Mouse (Mus musculus) hindbrain, embryonic 10.5 days (tissue): Measurements from ENCODE around the gene Sh3bp4. TPM values are rescaled to one million over a fixed set of nuclear protein-coding genes. Genes with fewer than 3 reads are reported as not detected.
A peak's percentile ranks its signal among the peaks of the same experiment; 100 is the strongest.

Experiments used
- DNase-seq: peaks from one replicate; pipeline ENCODE4 v3.0.0-alpha.2; 2017; ENCODE audit warnings: low spot score
- H3K27ac ChIP-seq: fragments of 300-500 bp; sonication (generic); 2 replicates; pipeline ENCODE4 v1.5.1; 2016; ENCODE audit warnings: mild to moderate bottlenecking, moderate library complexity
- H3K27me3 ChIP-seq: fragments of 300-500 bp; sonication (generic); 2 replicates; pipeline ENCODE4 v1.6.1; 2016; ENCODE audit warnings: mild to moderate bottlenecking; ENCODE audit not compliant: poor library complexity, insufficient read depth, severe bottlenecking
- H3K36me3 ChIP-seq: fragments of 300-500 bp; sonication (generic); 2 replicates; pipeline ENCODE4 v1.6.1; 2016; ENCODE audit warnings: mild to moderate bottlenecking, moderate library complexity
- H3K4me1 ChIP-seq: fragments of 300-500 bp; sonication (generic); replicated peaks from 2 replicates; pipeline ENCODE4 v1.6.1; 2016; ENCODE audit warnings: mild to moderate bottlenecking
- H3K4me3 ChIP-seq: fragments of 300-500 bp; sonication (generic); 2 replicates; pipeline ENCODE4 v1.5.1; 2016; ENCODE audit warnings: mild to moderate bottlenecking, moderate library complexity
- H3K9me3 ChIP-seq: fragments of 300-500 bp; sonication (generic); 2 replicates; pipeline ENCODE4 v1.6.1; 2016; ENCODE audit warnings: mild to moderate bottlenecking, moderate library complexity
- WGBS: fragments of 180-500 bp; shearing (Covaris S2); methylation state at CpG from one replicate; pipeline ENCODE4 v1.1.7; 2016; 5-methylcytosine and 5-hydroxymethylcytosine counted together
- polyA plus RNA-seq: library from polyadenylated mRNA; unstranded; fragments of >200 nt; fragmentation: Nextera tagmentation; extraction: Ambion mirVana; gene quantifications from 2 replicates; pipeline ENCODE4 v1.2.1, GENCODE M21; 2016

Sh3bp4 gene
- polyA plus RNA-seq, 1 experiment from 2014 or later: 27.2 TPM

DNA sequence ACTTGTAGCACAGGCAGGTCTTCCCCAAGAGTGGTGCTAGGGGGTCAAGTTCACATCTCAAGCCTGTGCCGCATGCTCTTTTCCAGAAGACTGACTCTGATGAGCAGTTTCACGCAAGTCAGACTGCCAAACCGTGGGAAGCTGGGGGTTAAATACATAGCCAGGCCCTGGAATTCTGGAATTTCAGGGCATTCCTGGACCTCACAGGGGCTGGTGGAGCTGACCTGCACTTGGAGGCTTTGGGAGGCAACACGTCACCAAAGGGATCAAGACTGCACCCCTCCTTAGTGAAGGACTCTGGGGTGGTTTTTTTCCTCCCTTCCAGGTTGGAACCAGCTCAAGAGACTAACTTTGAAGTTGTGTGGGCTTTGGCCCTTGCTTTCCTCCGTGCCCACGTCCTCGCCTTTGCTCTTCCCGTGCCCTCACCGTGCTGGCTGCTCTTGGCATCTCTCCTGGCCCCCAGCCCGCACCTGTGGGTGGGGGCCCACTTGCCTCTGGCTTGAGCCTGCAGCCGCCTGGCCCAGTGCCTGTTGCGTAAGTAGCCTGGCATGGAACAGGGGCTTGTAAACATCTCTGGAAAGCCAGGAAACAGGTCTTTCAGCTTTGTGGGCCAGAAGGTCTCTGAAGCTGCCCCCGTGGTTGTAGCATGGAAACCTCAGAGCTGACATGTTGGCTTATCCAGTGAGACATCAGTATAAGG is 34.0 kb downstream of the Sh3bp4 start:
- H3K27ac ChIP-seq: peak overlapping the region; percentile 86
- WGBS: 79% methylated on average over 13 of the region's 13 CpGs

DNA sequence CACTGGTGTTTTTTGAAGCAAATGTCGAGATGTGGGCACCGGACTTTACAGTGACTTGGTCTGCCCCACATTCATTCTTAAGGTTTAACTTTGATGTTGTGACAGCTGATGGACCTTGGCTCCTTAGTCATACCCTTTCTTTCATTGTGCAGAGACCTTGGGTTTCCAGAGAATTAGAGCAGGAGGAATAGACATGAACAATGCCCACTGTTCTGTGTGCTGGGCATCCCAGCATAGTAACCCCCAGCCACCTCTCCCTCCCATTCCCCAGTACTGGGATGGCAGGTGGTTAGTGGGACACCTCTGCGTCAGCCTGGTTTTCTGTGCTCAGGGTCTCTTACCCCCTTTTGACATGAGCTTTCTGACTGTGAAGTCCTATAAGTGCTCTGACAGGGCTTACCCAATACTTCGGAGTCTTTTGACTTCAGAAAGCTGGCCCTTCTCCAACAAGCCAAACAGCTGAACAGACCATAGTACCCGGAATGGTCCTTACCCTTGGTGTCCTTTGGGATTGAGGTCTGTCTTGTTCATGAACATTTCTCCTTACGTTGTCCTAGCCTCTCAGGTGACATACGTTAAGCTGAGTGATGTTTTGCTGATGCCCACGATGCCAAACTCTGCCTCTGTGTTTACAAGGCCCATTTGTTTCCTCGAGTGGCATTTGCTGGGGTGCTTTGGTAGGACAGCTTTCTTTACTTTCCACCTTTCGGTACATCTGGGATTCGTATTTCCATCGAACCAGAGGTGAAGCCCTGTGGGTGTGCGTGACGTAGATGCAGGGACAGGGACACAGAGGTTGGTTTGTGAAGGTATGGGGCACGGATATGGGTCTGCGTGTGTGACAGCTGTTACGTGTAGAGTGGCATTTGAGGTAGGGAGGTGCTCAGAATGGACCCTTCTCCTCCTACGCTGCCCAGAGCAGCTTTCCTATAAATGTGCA is 35.9 kb downstream of the Sh3bp4 start:
- DNase-seq: no peak
- peaks cover 89% of the 10 kb centered on the region for H3K4me1 ChIP-seq

More for the DNA sequence above, 34.0 kb downstream of the Sh3bp4 start:
- H3K36me3 ChIP-seq: 0 out of 2 replicates have a peak, but pooled peaks cover 7% of the 10 kb centered on the region
- H3K27me3 ChIP-seq: no peaks in the 10 kb centered on the region
- no peak overlapping the region for H3K4me3 ChIP-seq
- no peak for DNase-seq
- no peaks in the 10 kb centered on the region for H3K9me3 ChIP-seq
- peaks cover 70% of the 10 kb centered on the region for H3K4me1 ChIP-seq

DNA sequence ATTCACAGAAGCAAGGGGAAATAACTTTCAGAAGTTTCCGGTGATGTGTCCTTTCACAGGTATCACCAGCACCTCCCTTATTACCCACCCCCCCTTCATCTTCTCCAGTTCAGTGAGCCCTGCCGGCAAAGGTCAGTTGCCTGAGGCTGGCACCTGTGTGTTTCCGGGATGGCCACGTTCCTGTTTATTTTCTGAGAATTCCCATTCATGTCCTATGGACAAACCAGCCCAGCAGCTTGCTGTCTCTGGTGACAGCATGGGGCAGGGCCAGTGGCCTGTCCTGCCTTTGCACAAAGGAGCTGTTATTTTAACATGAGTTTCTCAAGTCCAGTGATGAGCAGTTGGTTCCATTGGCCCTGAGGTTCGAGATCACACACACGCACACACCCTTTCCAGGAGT is 37.3 kb downstream of the Sh3bp4 start:
- Histone ChIP-seq H3K27me3 (no peaks in the 10 kb centered on the region), H3K9me3 (no peaks in the 10 kb centered on the region), H3K27ac (peak overlapping the region; percentile 74), H3K36me3 (peaks cover 12% of the 10 kb centered on the region), H3K4me1 (peaks cover 86% of the 10 kb centered on the region), H3K4me3 (no peak overlapping the region)
- DNase-seq: no peak
- WGBS: 54% methylated on average over 6 of the region's 6 CpGs

More for the DNA sequence above, 35.9 kb downstream of the Sh3bp4 start:
- H3K9me3 ChIP-seq: no peaks in the 10 kb centered on the region
- no peak overlapping the region for H3K4me3 ChIP-seq
- 92% methylated on average over 18 of the region's 18 CpGs for WGBS
- H3K36me3 ChIP-seq: peaks cover 7% of the 10 kb centered on the region; the same call in 1 of the 2 replicates
- H3K27me3 ChIP-seq: no peaks in the 10 kb centered on the region
- H3K27ac ChIP-seq: peak overlapping the region; percentile 74

DNA sequence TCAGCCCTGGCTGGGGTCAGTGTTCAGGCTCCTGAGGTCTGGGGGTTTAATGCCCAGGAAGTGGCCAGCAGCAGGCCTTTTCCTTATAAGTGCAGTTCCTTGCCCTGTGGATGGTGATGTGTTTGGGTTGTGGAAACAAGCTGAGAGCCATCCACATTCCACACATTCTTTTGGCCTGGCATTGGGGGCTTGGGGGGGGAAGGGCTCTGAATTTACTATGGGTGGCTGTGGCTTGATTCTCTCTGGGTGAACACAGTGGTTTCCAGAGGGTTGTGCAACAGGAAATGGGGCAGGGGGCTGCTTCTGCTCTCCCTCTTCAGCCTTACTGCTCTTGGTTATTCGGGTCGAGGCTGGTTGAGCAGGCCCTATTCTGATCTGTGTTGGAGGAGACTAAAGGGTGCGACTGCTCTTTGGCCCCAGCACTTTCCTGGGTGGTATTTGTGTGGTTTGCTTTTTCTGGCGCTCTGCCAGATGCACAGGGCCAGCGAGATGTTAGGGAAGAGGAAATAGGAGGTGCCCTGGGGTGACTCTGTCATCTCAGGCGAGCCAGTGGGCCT is 38.2 kb downstream of the Sh3bp4 start:
- Histone ChIP-seq H3K4me1 (peaks cover 77% of the 10 kb centered on the region), H3K27me3 (no peaks in the 10 kb centered on the region)

DNA sequence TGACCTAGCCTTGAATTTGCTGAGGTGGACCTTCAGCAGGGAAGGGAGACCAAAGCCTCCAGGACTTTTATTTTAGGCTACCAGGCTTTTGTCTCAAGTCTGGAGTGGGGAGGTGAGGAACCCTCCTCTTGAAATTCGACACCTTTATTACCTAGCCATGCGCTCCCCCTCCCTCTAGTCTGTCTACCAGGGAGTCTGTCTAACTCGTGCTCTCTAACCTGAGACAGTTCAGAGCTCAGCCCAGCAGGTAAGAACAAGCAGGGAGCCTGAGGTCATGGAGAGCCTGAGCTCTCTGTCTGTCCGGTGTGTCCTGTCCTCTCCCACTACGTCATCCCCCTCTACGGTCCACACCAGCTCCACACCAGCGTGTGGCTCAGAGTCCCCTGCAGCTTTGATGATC is 39.6 kb downstream of the Sh3bp4 start:
- H3K4me1 ChIP-seq: peaks cover 64% of the 10 kb centered on the region
- H3K36me3 ChIP-seq: peaks cover 18% of the 10 kb centered on the region
- no peak overlapping the region for H3K4me3 ChIP-seq
- peak overlapping the region; percentile 74; the same call in 1 of the 2 replicates for H3K27ac ChIP-seq
- H3K9me3 ChIP-seq: no peaks in the 10 kb centered on the region
- DNase-seq: no peak
- WGBS: 61% methylated on average over 7 of the region's 7 CpGs
- H3K27me3 ChIP-seq: no peaks in the 10 kb centered on the region

More for the DNA sequence above, 38.2 kb downstream of the Sh3bp4 start:
- Histone ChIP-seq H3K4me3 (no peak overlapping the region), H3K36me3 (peaks cover 20% of the 10 kb centered on the region), H3K9me3 (no peaks in the 10 kb centered on the region), H3K27ac (peak overlapping the region; percentile 74)
- WGBS: 19% methylated on average over 6 of the region's 6 CpGs
- DNase-seq: peak; percentile 62

DNA sequence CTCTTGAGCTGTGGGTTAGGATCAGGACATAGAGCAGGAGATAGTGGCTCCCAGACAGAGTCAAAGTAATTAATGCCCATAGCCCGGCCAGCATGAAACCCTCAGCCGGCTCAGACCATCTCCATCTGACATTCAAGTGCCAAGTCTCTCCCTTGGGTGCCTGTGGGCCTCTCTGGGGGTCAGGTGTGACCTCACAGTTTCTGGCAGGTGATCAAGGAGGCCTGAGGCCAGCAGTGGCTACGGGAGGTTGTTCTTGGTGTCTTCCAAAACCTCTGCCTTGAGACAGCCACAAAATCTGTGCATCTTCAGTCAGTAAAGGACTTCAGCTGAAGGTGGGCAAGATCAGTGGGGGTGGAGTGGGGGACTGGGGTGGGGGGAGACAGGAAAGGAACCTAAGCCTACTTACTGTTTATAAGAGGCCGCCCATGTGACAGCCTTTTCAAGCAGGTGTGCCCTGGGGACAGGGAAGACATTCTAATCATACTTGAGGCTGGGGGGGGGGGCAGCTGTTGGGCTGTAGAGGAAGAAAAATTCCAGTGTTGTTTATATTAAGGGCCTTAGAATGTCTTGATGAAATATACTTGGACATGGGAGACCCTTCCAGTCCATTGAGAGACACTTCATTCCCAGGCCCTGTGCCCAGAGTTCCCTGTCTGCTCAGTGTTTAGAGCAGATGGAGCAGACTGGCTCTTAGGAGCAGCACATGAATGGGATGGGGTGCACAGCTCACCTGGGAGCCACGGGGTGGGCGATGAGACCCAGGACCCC is 40.7 kb downstream of the Sh3bp4 start:
- Histone ChIP-seq H3K27ac (no peak overlapping the region; the same call in 1 of the 2 replicates), H3K4me1 (peaks cover 61% of the 10 kb centered on the region), H3K9me3 (no peaks in the 10 kb centered on the region), H3K27me3 (no peaks in the 10 kb centered on the region), H3K36me3 (peaks cover 25% of the 10 kb centered on the region), H3K4me3 (no peak overlapping the region)
- 89% methylated on average over 6 of the region's 6 CpGs for WGBS
- DNase-seq: no peak

DNA sequence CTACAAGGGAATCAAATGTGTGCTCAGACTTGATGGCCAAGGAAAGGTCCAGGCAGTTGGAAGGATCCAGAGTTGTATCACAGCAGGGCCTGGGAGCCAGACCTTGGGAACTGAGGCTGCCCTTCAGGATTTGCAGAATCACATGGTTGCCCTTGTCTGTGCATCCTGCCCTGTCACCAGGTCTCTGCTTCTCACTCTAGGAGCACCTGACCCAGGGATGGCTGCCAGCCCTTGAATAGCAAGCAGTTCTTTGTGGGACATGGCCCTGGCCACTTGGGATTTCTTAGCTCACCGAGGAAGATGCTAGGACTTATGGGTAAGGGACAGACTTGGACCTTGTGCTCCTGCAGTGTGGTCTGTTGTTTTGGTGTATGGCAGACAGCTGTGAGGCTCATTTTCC is 42.3 kb downstream of the Sh3bp4 start:
- H3K36me3 ChIP-seq: peaks cover 20% of the 10 kb centered on the region
- H3K4me1 ChIP-seq: peaks cover 60% of the 10 kb centered on the region
- 89% methylated on average over 1 of the region's 1 CpGs for WGBS
- no peaks in the 10 kb centered on the region for H3K9me3 ChIP-seq
- no peaks in the 10 kb centered on the region for H3K27me3 ChIP-seq
- no peak overlapping the region for H3K27ac ChIP-seq
- no peak overlapping the region for H3K4me3 ChIP-seq
- DNase-seq: no peak

DNA sequence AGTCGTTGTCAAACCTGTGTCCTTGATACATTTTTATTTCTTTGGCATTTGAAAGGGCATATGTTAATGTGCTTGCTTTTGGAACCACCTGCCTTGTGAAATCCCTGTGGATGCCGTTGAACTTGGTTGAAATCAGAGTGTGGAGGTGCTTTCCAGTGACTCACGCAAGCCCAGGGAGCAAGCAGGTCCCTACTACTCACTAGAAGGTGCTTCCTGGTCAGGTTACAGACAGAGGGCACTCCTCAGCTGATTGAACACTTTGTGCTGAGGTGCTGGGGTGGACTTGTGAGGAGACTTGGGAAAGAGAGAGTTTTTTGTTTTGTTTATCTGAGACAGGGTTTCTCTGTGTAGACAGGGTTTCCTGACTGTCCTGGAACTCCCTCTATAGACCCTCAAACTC is 43.5 kb downstream of the Sh3bp4 start:
- 89% methylated on average over 3 of the region's 3 CpGs for whole genome bisulfite sequencing
- H3K4me1 ChIP-seq: peaks cover 57% of the 10 kb centered on the region

DNA sequence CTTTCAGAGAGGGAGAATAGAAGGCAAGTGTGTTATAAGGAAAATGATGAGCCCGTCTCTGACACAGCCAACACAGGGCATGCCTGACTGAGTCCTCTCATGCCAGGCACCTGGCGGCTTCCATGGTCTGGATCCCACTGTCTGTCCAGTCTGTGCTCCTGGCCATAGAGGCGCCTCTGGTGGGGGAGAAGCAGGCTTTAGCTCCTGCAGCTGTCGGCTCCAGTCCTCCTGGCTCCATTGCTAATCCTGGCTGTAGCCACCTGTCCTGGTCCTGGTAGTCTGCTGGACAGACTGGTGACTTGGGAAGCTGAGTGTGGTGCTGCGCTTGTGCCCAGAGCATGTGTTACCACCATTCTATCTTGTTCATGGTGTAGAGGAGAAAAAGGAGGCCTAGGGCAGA is 46.8 kb downstream of the Sh3bp4 start:
- Histone ChIP-seq H3K36me3 (peaks cover 19% of the 10 kb centered on the region), H3K4me3 (no peak overlapping the region), H3K27ac (peak overlapping the region; percentile 79), H3K9me3 (no peaks in the 10 kb centered on the region), H3K4me1 (peaks cover 54% of the 10 kb centered on the region), H3K27me3 (no peaks in the 10 kb centered on the region)
- 84% methylated on average over 5 of the region's 5 CpGs for WGBS
- DNase-seq: no peak

More for the DNA sequence above, 43.5 kb downstream of the Sh3bp4 start:
- peaks cover 20% of the 10 kb centered on the region for H3K36me3 ChIP-seq
- H3K4me3 ChIP-seq: no peak overlapping the region
- no peak for DNase-seq
- H3K27me3 ChIP-seq: no peaks in the 10 kb centered on the region
- H3K27ac ChIP-seq: no peak overlapping the region
- H3K9me3 ChIP-seq: no peaks in the 10 kb centered on the region

DNA sequence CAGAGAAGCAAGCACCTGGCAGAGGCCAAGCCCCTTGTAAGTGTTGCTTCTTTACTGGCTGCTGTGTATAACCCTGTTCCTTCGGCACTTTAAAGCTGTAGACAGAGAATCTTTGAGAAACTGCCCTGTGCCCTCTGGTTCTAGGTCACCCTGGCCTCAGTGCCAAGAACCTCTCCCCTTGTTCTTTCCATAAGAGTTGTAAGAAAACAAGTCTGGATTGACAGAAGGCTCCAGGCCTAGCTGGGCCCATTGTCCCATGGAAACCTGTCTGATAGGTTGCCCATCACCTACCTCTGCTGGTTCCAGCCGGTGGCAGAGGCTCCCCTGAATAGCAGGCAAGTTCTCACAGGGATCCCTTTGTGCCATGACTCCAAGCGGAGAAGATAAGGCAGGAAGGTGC is 47.9 kb downstream of the Sh3bp4 start:
- WGBS: 83% methylated on average over 3 of the region's 3 CpGs

DNA sequence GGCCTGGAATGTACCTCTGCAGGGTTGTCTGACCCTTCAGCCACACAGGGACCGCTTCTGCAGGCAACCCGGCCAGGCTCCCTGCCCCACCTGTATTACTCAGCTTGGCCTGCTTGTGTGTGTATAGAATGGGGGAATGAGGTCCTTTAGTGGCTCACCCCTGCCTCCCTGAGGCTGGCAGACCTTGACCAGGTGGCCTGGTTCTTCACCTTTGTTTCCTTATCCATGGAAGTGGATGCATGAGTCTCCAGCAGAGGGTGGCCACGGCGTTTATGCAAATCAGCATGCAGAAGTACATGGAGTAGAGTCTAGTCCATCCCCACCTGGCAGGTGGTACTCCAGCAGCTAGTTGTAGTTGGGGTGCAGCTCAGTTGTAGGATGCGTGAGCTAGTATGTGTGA is 48.6 kb downstream of the Sh3bp4 start:
- H3K4me1 ChIP-seq: peaks cover 59% of the 10 kb centered on the region
- H3K9me3 ChIP-seq: no peaks in the 10 kb centered on the region
- no peak for DNase-seq
- WGBS: 89% methylated on average over 5 of the region's 5 CpGs
- H3K36me3 ChIP-seq: 0 out of 2 replicates have a peak, but pooled peaks cover 7% of the 10 kb centered on the region
- H3K27me3 ChIP-seq: no peaks in the 10 kb centered on the region
- H3K4me3 ChIP-seq: no peak overlapping the region
- H3K27ac ChIP-seq: no peak overlapping the region

More for the DNA sequence above, 47.9 kb downstream of the Sh3bp4 start:
- no peaks in the 10 kb centered on the region for H3K27me3 ChIP-seq
- H3K4me3 ChIP-seq: no peak overlapping the region
- DNase-seq: no peak
- H3K9me3 ChIP-seq: no peaks in the 10 kb centered on the region
- peaks cover 9% of the 10 kb centered on the region; the same call in 1 of the 2 replicates for H3K36me3 ChIP-seq
- peaks cover 59% of the 10 kb centered on the region for H3K4me1 ChIP-seq
- H3K27ac ChIP-seq: peak overlapping the region; percentile 79

DNA sequence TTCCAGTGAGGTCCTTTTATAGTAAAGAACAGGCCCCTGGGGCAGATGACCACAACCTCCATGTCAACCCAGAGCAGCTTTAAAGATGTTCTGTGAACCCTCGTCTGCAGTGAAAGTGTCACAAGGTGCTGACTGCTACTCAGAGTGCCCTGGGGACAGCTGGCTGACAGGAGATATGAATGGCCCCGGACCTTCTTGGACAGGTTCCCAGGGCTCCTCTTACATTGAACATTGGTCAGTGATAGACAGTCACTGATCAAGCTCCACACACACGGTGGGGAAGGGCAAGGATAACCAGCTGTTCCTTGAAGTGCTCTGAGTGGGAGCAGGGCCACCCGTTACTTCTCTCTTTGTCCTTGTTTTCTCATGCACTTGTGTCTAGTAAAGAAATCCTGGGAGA is 50.1 kb downstream of the Sh3bp4 start:
- 0 out of 2 replicates have a peak, but pooled peaks cover 10% of the 10 kb centered on the region for H3K36me3 ChIP-seq
- H3K4me3 ChIP-seq: no peak overlapping the region
- 78% methylated on average over 4 of the region's 4 CpGs for WGBS

More for the DNA sequence above, 50.1 kb downstream of the Sh3bp4 start:
- Histone ChIP-seq H3K27me3 (no peaks in the 10 kb centered on the region), H3K27ac (no peak overlapping the region), H3K9me3 (no peaks in the 10 kb centered on the region), H3K4me1 (peaks cover 54% of the 10 kb centered on the region)
- DNase-seq: no peak
